Mouse (Mus musculus) cortical plate, adult 2 months (tissue): ENCODE measurements at regions not wholly inside any gene's neighbourhood (a gene's known extent, or its start where the extent isn't known, plus 50 kb on each side); places are given as distances from the start of the nearest gene placed in this dataset.

Source experiments
- H3K27ac ChIP-seq: fragments of 200-500 bp; 2 replicates; pipeline ENCODE4 v1.5.1; 2012; ENCODE audit warnings: low read length, control low read depth, inconsistent platforms; ENCODE audit not compliant: insufficient read depth
- H3K4me1 ChIP-seq: fragments of 200-500 bp; 2 replicates; pipeline ENCODE4 v1.6.1; 2011; ENCODE audit warnings: low read length; ENCODE audit not compliant: control insufficient read depth, insufficient read depth
- H3K4me3 ChIP-seq: fragments of 200-500 bp; 2 replicates; pipeline ENCODE4 v1.5.1; 2011; ENCODE audit warnings: mild to moderate bottlenecking, low read length, control low read depth; ENCODE audit not compliant: insufficient read depth
- CTCF ChIP-seq: fragments of 200-500 bp; IDR thresholded peaks from 2 replicates; pipeline ENCODE4 v1.5.1; 2011; ENCODE audit warnings: mild to moderate bottlenecking, control low read depth, low read length; ENCODE audit not compliant: insufficient read depth; ENCODE audit errors: extremely low read depth
- POLR2A ChIP-seq: fragments of 200-500 bp; IDR thresholded peaks from 2 replicates; pipeline ENCODE4 v1.6.1; 2011; ENCODE audit warnings: mild to moderate bottlenecking, low read length, control low read depth; ENCODE audit not compliant: insufficient read depth; ENCODE audit errors: extremely low read depth

GRCm38 (mm10) chr1:57259626-57260025 lies 117.8 kb upstream of the 1700066M21Rik start:
- Histone ChIP-seq H3K4me3 (no peak overlapping the region), H3K4me1 (no peaks in the 10 kb centered on the region; the same call in 1 of the 2 replicates), H3K27ac (no peak overlapping the region)
- no peak for TF ChIP-seq CTCF

GRCm38 (mm10) chr1:57265012-57265760 lies 112.2 kb upstream of the 1700066M21Rik start:
- peaks cover 4% of the 10 kb centered on the region; the same call in 1 of the 2 replicates for H3K4me1 ChIP-seq
- TF ChIP-seq CTCF (no peak), POLR2A (no peak)
- no peak overlapping the region for H3K4me3 ChIP-seq
- H3K27ac ChIP-seq: no peak overlapping the region

GRCm38 (mm10) chr1:57266695-57267094 lies 110.7 kb upstream of the 1700066M21Rik start:
- Histone ChIP-seq H3K27ac (no peak overlapping the region), H3K4me1 (peaks cover 4% of the 10 kb centered on the region; the same call in 1 of the 2 replicates), H3K4me3 (no peak overlapping the region)
- no peak for TF ChIP-seq POLR2A
- TF ChIP-seq CTCF: no peak

- TF ChIP-seq CTCF (no peak), POLR2A (no peak)
- Histone ChIP-seq H3K4me1 (peaks cover 4% of the 10 kb centered on the region; the same call in 1 of the 2 replicates), H3K4me3 (no peak overlapping the region), H3K27ac (no peak overlapping the region)
Measured at GRCm38 (mm10) chr1:57267851-57268250, 109.6 kb upstream of the 1700066M21Rik start.

- TF ChIP-seq CTCF (peak; percentile 71), POLR2A (no peak)
- no peak overlapping the region for H3K27ac ChIP-seq
Measured at GRCm38 (mm10) chr1:57269679-57270354, 107.6 kb upstream of the 1700066M21Rik start.

GRCm38 (mm10) chr1:57272593-57272992 lies 104.8 kb upstream of the 1700066M21Rik start:
- H3K4me3 ChIP-seq: no peak overlapping the region
- no peak overlapping the region for H3K27ac ChIP-seq
- H3K4me1 ChIP-seq: no peaks in the 10 kb centered on the region
- TF ChIP-seq POLR2A: no peak
- TF ChIP-seq CTCF: no peak

More at GRCm38 (mm10) chr1:57269679-57270354, 107.6 kb upstream of the 1700066M21Rik start:
- Histone ChIP-seq H3K4me1 (peaks cover 4% of the 10 kb centered on the region; the same call in 1 of the 2 replicates), H3K4me3 (no peak overlapping the region)

GRCm38 (mm10) chr1:57281549-57281948 lies 95.9 kb upstream of the 1700066M21Rik start:
- TF ChIP-seq POLR2A (no peak), CTCF (no peak)

GRCm38 (mm10) chr1:57296186-57296585 lies 81.2 kb upstream of the 1700066M21Rik start:
- Histone ChIP-seq H3K4me1 (peaks cover 1% of the 10 kb centered on the region; the same call in 1 of the 2 replicates), H3K4me3 (no peak overlapping the region), H3K27ac (no peak overlapping the region)
- no peak for TF ChIP-seq POLR2A
- TF ChIP-seq CTCF: no peak

More at GRCm38 (mm10) chr1:57281549-57281948, 95.9 kb upstream of the 1700066M21Rik start:
- Histone ChIP-seq H3K4me1 (no peaks in the 10 kb centered on the region), H3K27ac (no peak overlapping the region), H3K4me3 (no peak overlapping the region)

GRCm38 (mm10) chr1:57298557-57298956 lies 78.9 kb upstream of the 1700066M21Rik start:
- H3K4me3 ChIP-seq: no peak overlapping the region
- no peak overlapping the region for H3K27ac ChIP-seq
- peaks cover 4% of the 10 kb centered on the region; the same call in 1 of the 2 replicates for H3K4me1 ChIP-seq
- TF ChIP-seq CTCF (no peak), POLR2A (no peak)
